ENCODE assay signal across 9 mouse cellular contexts in the genomic region with DNA sequence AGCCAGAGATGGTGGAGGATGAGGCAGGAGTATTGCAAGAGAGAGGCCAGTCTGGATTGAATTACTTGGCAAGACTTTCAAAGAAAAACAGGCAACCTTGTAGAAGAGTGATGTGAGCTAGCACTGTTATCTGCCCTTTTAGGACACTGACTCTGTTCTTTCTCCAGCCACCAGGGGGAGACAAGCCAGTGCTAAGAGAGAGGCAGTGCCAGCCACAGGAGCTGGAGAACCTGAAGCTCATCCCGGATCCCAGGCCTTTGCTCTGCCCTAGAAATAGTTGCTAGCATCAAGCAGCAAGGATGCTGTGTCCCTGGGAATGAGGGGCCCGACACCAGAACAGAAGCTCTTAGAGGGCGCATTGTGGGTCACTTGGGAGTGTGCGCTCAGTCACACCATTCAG. TPM values are rescaled to one million over a fixed set of nuclear protein-coding genes. Genes with fewer than 3 reads are reported as not detected.
DNase-seq lines count a peak whose midpoint lies in the region; ATAC-seq and TF ChIP-seq lines count a peak whose summit lies in the region.
"Had no signal": no experiment of that assay in that cellular context is flagged by ENCODE, and none has a peak within 500 bp of the region (broad histone marks: within the 10 kb centered on the region; RNA-seq: fewer than 3 reads in every experiment).

No protein-coding gene starts in this region.

- DNase-seq in adrenal gland, adult 2 months: peak; percentile 83
- DNase-seq in embryo, embryonic 10.5 days (ENCODE audit: low spot score): peak; percentile 85
- DNase-seq in gastrocnemius, postnatal 25 days: peak; percentile 45
- DNase-seq in kidney, postnatal 0 days (ENCODE audit: low spot score): peak; percentile 82
- peak; percentile 27 to 51 for DNase-seq in lung, adult 18-20 months
- peak; percentile 64 for DNase-seq in thymus, postnatal 0 days (ENCODE audit: low spot score)

- no peak overlapping the region for H3ac ChIP-seq in C2C12 (ENCODE audit: control insufficient read depth, insufficient read length, low read depth)

- no peak overlapping the region for H3K4me3 ChIP-seq in C2C12 (ENCODE audit: insufficient read depth, poor library complexity, severe bottlenecking)
- no peak overlapping the region for H3K4me3 ChIP-seq in kidney, postnatal 0 days (replicated peaks; ENCODE audit: low read depth, low read length)
- no peak overlapping the region for H3K4me3 ChIP-seq in olfactory bulb, adult 2 months (ENCODE audit: insufficient read depth, low read depth, low read length)
- H3K4me3 ChIP-seq: embryonic facial prominence, embryonic 15.5 days had no signal

- TF ChIP-seq POLR2A in olfactory bulb, adult 2 months (IDR thresholded peaks at IDR 0.05; ENCODE audit: insufficient read depth, low read depth, low read length): no peak

- TF ChIP-seq CTCF in C2C12 (IDR thresholded peaks at IDR 0.05; ENCODE audit: control insufficient read depth, insufficient read depth, insufficient read length): peak; percentile 48
- peak; percentile 92 for TF ChIP-seq CTCF in kidney, postnatal 0 days (IDR thresholded peaks at IDR 0.05; ENCODE audit: low read depth)
- TF ChIP-seq CTCF in olfactory bulb, adult 2 months (IDR thresholded peaks at IDR 0.05; ENCODE audit: insufficient read depth, low read depth, low read length): 0 out of 2 replicates have a peak, but pooled peaks have one; percentile 51

- H3K4me1 ChIP-seq in kidney, postnatal 0 days (replicated peaks; ENCODE audit: insufficient read depth, low read length): no peaks in the 10 kb centered on the region
- peaks cover 13% of the 10 kb centered on the region for H3K4me1 ChIP-seq in olfactory bulb, adult 2 months (ENCODE audit: control insufficient read depth, insufficient read depth, low read length)
- H3K4me1 ChIP-seq: embryonic facial prominence, embryonic 15.5 days had no signal

- H3K79me2 ChIP-seq in C2C12 (ENCODE audit: control insufficient read depth, insufficient read depth): no peaks in the 10 kb centered on the region

- no peaks in the 10 kb centered on the region for H3K79me3 ChIP-seq in C2C12 (ENCODE audit: low read depth)

- no peaks in the 10 kb centered on the region for H3K9me3 ChIP-seq in kidney, postnatal 0 days (replicated peaks; ENCODE audit: low read length)
- H3K9me3 ChIP-seq: embryonic facial prominence, embryonic 15.5 days had no signal

- no peak overlapping the region for H3K4me2 ChIP-seq in kidney, postnatal 0 days (ENCODE audit: low read length)
- H3K4me2 ChIP-seq: embryonic facial prominence, embryonic 15.5 days had no signal

- H3K9ac ChIP-seq in kidney, postnatal 0 days (ENCODE audit: low read depth, low read length): no peak overlapping the region
- H3K9ac ChIP-seq: embryonic facial prominence, embryonic 15.5 days had no signal

- H3K36me3 ChIP-seq in C2C12 (ENCODE audit: control insufficient read depth, insufficient read depth): peaks cover 36% of the 10 kb centered on the region
- H3K36me3 ChIP-seq in kidney, postnatal 0 days (ENCODE audit: insufficient read depth, low read length): peaks cover 18% of the 10 kb centered on the region

- no peaks in the 10 kb centered on the region for H3K27me3 ChIP-seq in C2C12 (ENCODE audit: control insufficient read depth, insufficient read depth, insufficient read length)
- H3K27me3 ChIP-seq in kidney, postnatal 0 days (ENCODE audit: insufficient read depth, low read length): no peaks in the 10 kb centered on the region
- H3K27me3 ChIP-seq: embryonic facial prominence, embryonic 15.5 days had no signal

- no peak overlapping the region for H3K27ac ChIP-seq in kidney, postnatal 0 days
- H3K27ac ChIP-seq in olfactory bulb, adult 2 months (ENCODE audit: insufficient read depth, low read depth, low read length): no peak overlapping the region
- H3K27ac ChIP-seq: embryonic facial prominence, embryonic 15.5 days had no signal

- ATAC-seq in kidney, postnatal 0 days (replicated peaks; ENCODE audit: low FRiP score, low read depth): no peak

- 73% methylated on average over 4 of the region's 4 CpGs for WGBS in kidney, postnatal 0 days
- 67% methylated on average over 4 of the region's 4 CpGs for WGBS in olfactory bulb, adult 2 months

TF ChIP-seq in C2C12, 6 proteins besides CTCF, POLR2A, EP300 and RAD21:
- TF ChIP-seq CEBPB (IDR thresholded peaks at IDR 0.05; ENCODE audit: low read depth) (no peak), FOSL1 (IDR thresholded peaks at IDR 0.05; ENCODE audit: insufficient read depth, low read length, poor library complexity, severe bottlenecking) (no peak), MYOG (IDR thresholded peaks at IDR 0.05; ENCODE audit: control insufficient read depth, extremely low read depth, insufficient read length) (no peak), MYOD1 (IDR thresholded peaks at IDR 0.05; ENCODE audit: control insufficient read depth, insufficient read length, low read depth) (no peak), USF1 (IDR thresholded peaks at IDR 0.05; ENCODE audit: low read depth) (no peak), MAX (IDR thresholded peaks at IDR 0.05) (no peak)
TF ChIP-seq in C2C12: peak in this region for 0.

RNA-seq across cellular contexts. Expression of gene Dnajc27, which starts 25.0 kb away (rescaled TPM):
- 4.0 TPM for polyA plus RNA-seq in C2C12 (2012; fragmentation: generic; extraction: Trizol)
- total RNA-seq in adrenal gland, adult 2 months (2021): 1 to 10 TPM; 3.4 to 6.4 TPM
- polyA plus RNA-seq in adrenal gland, adult 2 months (2012; rRNA removed): 3.5 and 3.9 TPM in 2 replicates
- total RNA-seq in gastrocnemius, postnatal 25 days (2021): 10 to 100 TPM; 27.0 to 35.2 TPM
- 4.0 and 4.7 TPM in 2 replicates for polyA plus RNA-seq in kidney, postnatal 0 days (2015; fragmentation: Nextera tagmentation; extraction: Ambion mirVana)
- not detected in 2 replicates for polyA plus RNA-seq in olfactory bulb, adult 2 months (2012; ENCODE audit: insufficient read depth, insufficient read length, low replicate concordance, missing spikeins)
- polyA plus RNA-seq in thymus, postnatal 0 days (2015; fragmentation: Nextera tagmentation; extraction: Ambion mirVana): 3.4 and 4.0 TPM in 2 replicates

RNA-seq across cellular contexts. Expression of gene Adcy3, which starts 25.5 kb away (rescaled TPM):
- 2.1 TPM for polyA plus RNA-seq in C2C12 (2012; fragmentation: generic; extraction: Trizol)
- total RNA-seq in adrenal gland, adult 2 months (2021): 10 to 100 TPM; 43.3 to 94.2 TPM
- polyA plus RNA-seq in adrenal gland, adult 2 months (2012; rRNA removed): 25.1 and 25.5 TPM in 2 replicates
- 1 to 10 TPM; 1.8 to 2.4 TPM for total RNA-seq in gastrocnemius, postnatal 25 days (2021)
- polyA plus RNA-seq in kidney, postnatal 0 days (2015; fragmentation: Nextera tagmentation; extraction: Ambion mirVana): 5.7 and 6.2 TPM in 2 replicates
- not detected in 2 replicates for polyA plus RNA-seq in olfactory bulb, adult 2 months (2012; ENCODE audit: insufficient read depth, insufficient read length, low replicate concordance, missing spikeins)
- 6.3 and 6.8 TPM in 2 replicates for polyA plus RNA-seq in thymus, postnatal 0 days (2015; fragmentation: Nextera tagmentation; extraction: Ambion mirVana)
